Mouse (Mus musculus) stomach, embryonic 16.5 days (tissue): ENCODE results near the gene Akap1. TPM values are rescaled to one million over a fixed set of nuclear protein-coding genes. Genes with fewer than 3 reads are reported as not detected.

Experiments used
- ATAC-seq: fragments of 200-750 bp; cut with Nextera tagmentation; 2 replicates; pipeline ENCODE4 v1.8.0; 2017; ENCODE audit warnings: moderate number of reproducible peaks, moderate TSS enrichment; ENCODE audit not compliant: insufficient read depth, low FRiP score
- H3K27ac ChIP-seq: fragments of 300-500 bp; sonication (generic); 2 replicates; pipeline ENCODE4 v1.5.1; 2014; ENCODE audit warnings: low read length
- H3K27me3 ChIP-seq: fragments of 300-500 bp; sonication (generic); 2 replicates; pipeline ENCODE4 v1.6.1; 2014; ENCODE audit warnings: low read length, control low read depth, mixed read lengths; ENCODE audit not compliant: control insufficient read depth, insufficient read depth
- H3K36me3 ChIP-seq: fragments of 300-500 bp; sonication (generic); 2 replicates; pipeline ENCODE4 v1.6.1; 2014; ENCODE audit warnings: low read length; ENCODE audit not compliant: control insufficient read depth, insufficient read depth
- H3K4me1 ChIP-seq: fragments of 300-500 bp; sonication (generic); 2 replicates; pipeline ENCODE4 v1.6.1; 2014; ENCODE audit warnings: low read length, control low read depth, mixed read lengths; ENCODE audit not compliant: control insufficient read depth, insufficient read depth
- H3K4me2 ChIP-seq: fragments of 300-500 bp; sonication (generic); 2 replicates; pipeline ENCODE4 v1.6.1; 2014; ENCODE audit warnings: low read depth, low read length, mixed read lengths
- H3K4me3 ChIP-seq: fragments of 300-500 bp; sonication (generic); replicated peaks from 2 replicates; pipeline ENCODE4 v1.5.1; 2014; ENCODE audit warnings: mild to moderate bottlenecking, low read length
- H3K9ac ChIP-seq: fragments of 300-500 bp; sonication (generic); 2 replicates; pipeline ENCODE4 v1.6.1; 2014; ENCODE audit warnings: low read length
- H3K9me3 ChIP-seq: fragments of 300-500 bp; sonication (generic); replicated peaks from 2 replicates; pipeline ENCODE4 v1.6.1; 2016; ENCODE audit warnings: low read length, control low read depth; ENCODE audit not compliant: control insufficient read depth
- WGBS: fragments of 180-500 bp; shearing (Covaris S2); extraction: QIAGEN DNeasy Blood & Tissue Kit; methylation state at CpG from one replicate; pipeline ENCODE4 v1.1.7; 2014; 5-methylcytosine and 5-hydroxymethylcytosine counted together
- polyA plus RNA-seq: library from polyadenylated mRNA; unstranded; fragments of >200 nt; fragmentation: Nextera tagmentation; extraction: Ambion mirVana; gene quantifications from 2 replicates; pipeline ENCODE4 v1.2.1, GENCODE M21; 2015

The Akap1 gene
- polyA plus RNA-seq, 1 experiment from 2014 or later = 30.9 TPM

- no peak for ATAC-seq
- Histone ChIP-seq H3K9ac (no peak overlapping the region), H3K4me1 (no peaks in the 10 kb centered on the region), H3K36me3 (no peaks in the 10 kb centered on the region), H3K4me2 (no peak overlapping the region), H3K27ac (no peak overlapping the region), H3K27me3 (no peaks in the 10 kb centered on the region), H3K4me3 (no peak overlapping the region), H3K9me3 (no peaks in the 10 kb centered on the region)
- 77% methylated on average over 2 of the region's 2 CpGs for WGBS
Measured at GRCm38 (mm10) chr11:88789893-88790292, 74.5 kb downstream of the Akap1 start.

GRCm38 (mm10) chr11:88786816-88787215, 77.6 kb downstream of the Akap1 start:
- Histone ChIP-seq H3K9ac (no peak overlapping the region), H3K36me3 (no peaks in the 10 kb centered on the region), H3K4me3 (no peak overlapping the region), H3K4me2 (no peak overlapping the region), H3K27me3 (no peaks in the 10 kb centered on the region), H3K9me3 (no peaks in the 10 kb centered on the region), H3K27ac (no peak overlapping the region), H3K4me1 (no peaks in the 10 kb centered on the region)
- WGBS = 59% methylated on average over 7 of the region's 7 CpGs
- ATAC-seq = peak; percentile 62; the same call in 1 of the 2 replicates

- no peaks in the 10 kb centered on the region for H3K4me1 ChIP-seq
- H3K4me2 ChIP-seq = no peak overlapping the region
- no peaks in the 10 kb centered on the region for H3K36me3 ChIP-seq
- H3K27me3 ChIP-seq = no peaks in the 10 kb centered on the region
- ATAC-seq = no peak
- WGBS = 65% methylated on average over 4 of the region's 4 CpGs
- no peaks in the 10 kb centered on the region for H3K9me3 ChIP-seq
- H3K4me3 ChIP-seq = no peak overlapping the region
- H3K9ac ChIP-seq = no peak overlapping the region
- H3K27ac ChIP-seq = no peak overlapping the region
Measured at GRCm38 (mm10) chr11:88783525-88783924, 80.9 kb downstream of the Akap1 start.

DNA sequence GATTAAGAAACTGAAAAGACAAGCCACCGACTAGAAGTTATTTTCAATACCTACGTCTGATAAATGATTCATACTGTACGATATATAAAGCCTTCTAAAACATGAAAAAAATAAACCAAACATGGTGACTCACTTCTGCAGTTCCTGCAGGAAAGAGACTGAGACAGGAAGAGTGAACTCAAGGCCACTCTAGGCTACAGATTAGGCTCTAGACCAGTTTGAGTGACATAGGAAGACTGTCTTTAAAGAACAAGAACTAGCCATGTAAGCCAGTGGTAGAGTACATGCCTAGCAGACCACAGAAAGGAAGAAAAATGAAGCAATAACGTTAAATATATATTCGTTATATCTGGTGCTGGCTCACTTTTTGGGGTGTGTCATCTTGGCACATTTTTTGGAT, 81.9 kb downstream of the Akap1 start:
- Histone ChIP-seq H3K36me3 (no peaks in the 10 kb centered on the region), H3K9me3 (no peaks in the 10 kb centered on the region), H3K9ac (no peak overlapping the region), H3K4me3 (no peak overlapping the region), H3K27me3 (no peaks in the 10 kb centered on the region), H3K4me1 (no peaks in the 10 kb centered on the region), H3K4me2 (no peak overlapping the region), H3K27ac (no peak overlapping the region)
- no peak for ATAC-seq
- WGBS = 74% methylated on average over 5 of the region's 5 CpGs

Other genes starting within 250 kb of the Akap1 start
- 11.5 and 11.7 TPM in 2 replicates for gene Msi2, start 146.1 kb downstream of the Akap1 start, polyA plus RNA-seq
- gene Scpep1, start 90.9 kb upstream of the Akap1 start, polyA plus RNA-seq = 88.2 and 93.1 TPM in 2 replicates
- not detected in 2 replicates for gene Elobl, start 102.3 kb upstream of the Akap1 start, polyA plus RNA-seq
- gene Coil, start 105.7 kb upstream of the Akap1 start, polyA plus RNA-seq = 10.1 and 10.7 TPM in 2 replicates
- 27.8 and 29.0 TPM in 2 replicates for gene Trim25, start 134.8 kb upstream of the Akap1 start, polyA plus RNA-seq
- gene Dgke, start 202.3 kb upstream of the Akap1 start, polyA plus RNA-seq = 3.2 and 3.6 TPM in 2 replicates
- gene Gm525, start 209.3 kb upstream of the Akap1 start, polyA plus RNA-seq = 1.3 and 2.1 TPM in 2 replicates